Mouse (Mus musculus) megakaryocyte-erythroid progenitor cell, adult 5-6 weeks (primary cell): ENCODE measurements around the gene Sin3a. TPM values are rescaled to one million over a fixed set of nuclear protein-coding genes. Genes with fewer than 3 reads are reported as not detected.

Experiments used
- ATAC-seq: replicated peaks from 2 replicates; pipeline ENCODE4 v1.8.0; 2016; ENCODE audit warnings: mild to moderate bottlenecking, inconsistent platforms; ENCODE audit not compliant: severe bottlenecking, poor library complexity, low FRiP score, low TSS enrichment
- total RNA-seq, 2 experiments: library from RNA; stranded (forward) in 1 of 2; stranded (reverse) in 1 of 2; fragments of 200-1000, 215-1000 nt in 1 of 2; fragments of >200 nt in 1 of 2; fragmentation: Nextera tagmentation in 1 of 2; gene quantifications; 2 replicates each; pipeline ENCODE4 v1.2.3; 2014 to 2017

The Sin3a gene
- total RNA-seq, 2 experiments from 2014 or later: 65.6 to 111 TPM

DNA sequence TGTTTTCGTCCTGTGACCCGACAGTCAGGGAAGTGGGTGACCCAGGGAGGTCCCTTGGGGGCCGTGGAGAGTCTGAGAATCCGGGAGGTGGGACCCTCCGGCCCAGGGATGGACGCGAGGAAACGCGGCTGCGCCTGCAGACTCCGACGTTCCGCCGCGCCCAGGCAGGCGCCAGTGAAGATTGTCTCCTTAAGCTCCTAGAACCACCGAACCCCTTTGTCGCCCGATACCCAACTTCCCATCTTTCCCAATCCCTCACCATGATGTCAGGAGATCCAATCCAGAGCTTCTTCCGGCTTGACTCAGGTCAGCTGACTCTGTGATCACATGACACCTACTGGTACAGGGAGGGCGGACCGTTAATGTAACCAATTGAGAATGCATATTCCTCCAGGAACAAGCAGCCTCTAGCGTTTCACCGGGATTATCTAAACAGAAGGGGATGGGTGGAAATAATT lies 86.2 kb downstream of the Sin3a start, which contains the start of gene Commd4:
Commd4 (minus strand) TSS at position 319 of the 458 bp plus-strand sequence.
- peak; percentile 76 for ATAC-seq

DNA sequence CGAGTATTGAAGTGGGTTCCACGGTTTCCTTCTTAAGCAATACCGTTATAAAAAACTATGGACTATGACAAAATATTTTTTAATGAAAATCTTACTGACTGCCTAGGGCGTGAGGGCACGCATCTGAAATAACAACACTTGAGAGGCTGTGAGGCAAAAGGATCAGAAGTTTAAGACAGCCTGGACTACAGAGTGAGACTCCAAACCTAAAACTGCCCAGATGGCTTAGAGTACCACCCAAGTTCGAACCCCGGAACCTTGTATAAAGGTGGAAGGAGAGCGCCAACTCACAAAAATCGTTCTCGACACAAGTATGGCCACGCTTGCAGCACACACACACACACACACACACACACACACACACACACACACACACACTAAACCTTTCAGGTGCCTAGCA lies 86.7 kb downstream of the Sin3a start:
- ATAC-seq: no peak

DNA sequence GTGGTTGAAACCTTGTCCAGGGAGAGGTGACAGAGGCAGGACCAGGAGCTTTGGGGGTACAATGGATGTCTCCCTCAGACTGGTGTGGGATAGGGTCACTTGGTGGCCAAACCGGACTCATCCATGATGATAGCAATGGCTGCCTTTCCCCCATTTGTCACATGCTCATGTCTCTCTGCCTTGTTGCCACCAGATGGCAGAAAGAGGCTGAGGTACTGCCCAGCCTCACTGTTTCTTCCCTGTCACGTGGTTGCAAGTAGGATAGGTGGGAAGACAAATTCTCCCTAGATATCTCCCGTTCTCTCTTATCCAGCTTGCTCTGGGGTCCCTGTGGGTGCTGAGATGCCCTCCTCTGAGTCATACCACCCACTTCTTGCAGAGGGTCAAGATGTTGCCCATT lies 90.7 kb downstream of the Sin3a start:
- peak; percentile 61 for ATAC-seq

DNA sequence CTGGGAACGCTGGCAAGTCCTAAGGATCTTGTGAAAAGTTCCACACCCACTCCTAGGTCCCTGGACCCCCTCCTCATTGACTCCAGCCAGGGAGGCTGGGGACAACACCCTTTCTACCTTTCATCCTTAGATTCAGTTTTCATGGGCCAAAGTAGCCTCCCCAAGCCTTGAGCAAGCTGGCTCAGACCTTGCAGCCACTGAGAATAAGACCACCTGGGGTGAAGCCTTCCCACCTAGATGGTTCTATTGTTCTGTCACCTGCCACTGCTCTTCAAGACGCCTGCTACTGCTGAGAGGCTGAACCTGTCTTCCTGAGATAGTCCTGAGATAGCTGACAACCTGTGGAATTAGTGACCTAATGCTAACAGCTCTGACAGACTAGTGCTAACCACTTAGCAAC lies 91.3 kb downstream of the Sin3a start:
- ATAC-seq: no peak

DNA sequence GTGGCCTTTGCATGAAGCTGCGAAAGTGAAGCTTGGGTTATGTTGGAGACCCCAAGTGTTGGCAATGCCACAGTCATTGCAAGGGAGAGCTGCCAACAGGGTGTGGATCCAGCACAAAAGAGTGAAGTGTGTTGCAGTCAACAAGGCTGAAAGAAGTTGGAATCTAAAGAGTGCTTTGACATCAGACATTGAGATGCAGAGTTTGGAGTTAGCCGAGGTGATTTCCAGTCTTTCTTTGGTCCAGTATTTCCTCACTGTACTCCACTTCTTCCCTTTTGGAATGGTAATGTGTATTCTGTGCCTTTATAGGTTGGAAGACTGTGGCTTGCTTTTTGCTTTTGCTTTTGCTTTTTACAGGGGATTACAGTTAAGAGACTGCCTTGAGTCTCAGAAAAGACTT lies 94.3 kb downstream of the Sin3a start:
- no peak for ATAC-seq

DNA sequence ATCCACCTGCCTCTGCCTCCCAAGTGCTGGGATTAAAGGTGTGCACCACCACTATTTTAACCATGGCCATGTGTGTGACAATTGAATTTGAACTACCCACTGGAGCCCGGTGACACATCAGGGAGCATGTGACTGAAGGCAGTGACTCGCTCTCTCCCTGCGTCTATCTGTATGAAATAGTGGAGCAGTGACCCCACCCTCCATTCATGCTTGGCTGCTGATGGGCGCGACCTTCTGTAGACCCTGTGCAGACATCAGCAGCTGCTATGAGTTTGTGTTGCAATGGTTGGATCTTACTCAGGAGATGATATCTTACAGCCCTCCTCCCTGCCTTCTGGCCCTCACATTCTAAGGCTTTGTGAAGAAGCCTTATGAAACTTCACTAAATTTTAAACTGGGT lies 96.6 kb downstream of the Sin3a start:
- ATAC-seq: no peak

Other genes starting within 250 kb of the Sin3a start
- not detected in 2 replicates for gene Odf3l1, start 207.4 kb upstream of the Sin3a start, total RNA-seq (2014; fragmentation: Nextera tagmentation)
- gene Odf3l1, start 207.4 kb upstream of the Sin3a start, total RNA-seq (2017): not detected in 2 replicates
- gene Cspg4, start 207.0 kb upstream of the Sin3a start, total RNA-seq (2014; fragmentation: Nextera tagmentation): not detected in 2 replicates
- not detected in 2 replicates for gene Cspg4, start 207.0 kb upstream of the Sin3a start, total RNA-seq (2017)
- gene Snx33, start 143.7 kb upstream of the Sin3a start, total RNA-seq (2014; fragmentation: Nextera tagmentation): 2.3 and 2.8 TPM in 2 replicates
- gene Snx33, start 143.7 kb upstream of the Sin3a start, total RNA-seq (2017): 1.9 and 3.4 TPM in 2 replicates
- gene Imp3, start 134.6 kb upstream of the Sin3a start, total RNA-seq (2014; fragmentation: Nextera tagmentation): 118 and 148 TPM in 2 replicates
- 108 and 128 TPM in 2 replicates for gene Imp3, start 134.6 kb upstream of the Sin3a start, total RNA-seq (2017)
- 20.2 and 20.5 TPM in 2 replicates for gene Snupn, start 121.2 kb upstream of the Sin3a start, total RNA-seq (2014; fragmentation: Nextera tagmentation)
- 10.3 and 15.5 TPM in 2 replicates for gene Snupn, start 121.2 kb upstream of the Sin3a start, total RNA-seq (2017)
- 7.2 and 9.2 TPM in 2 replicates for gene Ptpn9, start 77.1 kb upstream of the Sin3a start, total RNA-seq (2014; fragmentation: Nextera tagmentation)
- 8.2 and 8.4 TPM in 2 replicates for gene Ptpn9, start 77.1 kb upstream of the Sin3a start, total RNA-seq (2017)
- 83.6 and 95.2 TPM in 2 replicates for gene Man2c1, start 58.6 kb downstream of the Sin3a start, total RNA-seq (2014; fragmentation: Nextera tagmentation)
- gene Man2c1, start 58.6 kb downstream of the Sin3a start, total RNA-seq (2017): 38.8 and 64.8 TPM in 2 replicates
- 12.2 and 12.5 TPM in 2 replicates for gene Neil1, start 76.3 kb downstream of the Sin3a start, total RNA-seq (2014; fragmentation: Nextera tagmentation)
- 2.8 and 3.5 TPM in 2 replicates for gene Neil1, start 76.3 kb downstream of the Sin3a start, total RNA-seq (2017)
- 103 and 234 TPM in 2 replicates for gene Commd4, start 86.3 kb downstream of the Sin3a start, total RNA-seq (2014; fragmentation: Nextera tagmentation)
- gene Commd4, start 86.3 kb downstream of the Sin3a start, total RNA-seq (2017): 159 and 165 TPM in 2 replicates
- gene Trcg1, start 164.5 kb downstream of the Sin3a start, total RNA-seq (2014; fragmentation: Nextera tagmentation): not detected in 2 replicates
- not detected in 2 replicates for gene Trcg1, start 164.5 kb downstream of the Sin3a start, total RNA-seq (2017)
- 81.6 and 83.6 TPM in 2 replicates for gene 1700017B05Rik, start 190.6 kb downstream of the Sin3a start, total RNA-seq (2014; fragmentation: Nextera tagmentation)
- gene 1700017B05Rik, start 190.6 kb downstream of the Sin3a start, total RNA-seq (2017): 13.8 and 33.3 TPM in 2 replicates